Comparison of ENCODE assay signal across 10 mouse cellular contexts in the genomic region with DNA sequence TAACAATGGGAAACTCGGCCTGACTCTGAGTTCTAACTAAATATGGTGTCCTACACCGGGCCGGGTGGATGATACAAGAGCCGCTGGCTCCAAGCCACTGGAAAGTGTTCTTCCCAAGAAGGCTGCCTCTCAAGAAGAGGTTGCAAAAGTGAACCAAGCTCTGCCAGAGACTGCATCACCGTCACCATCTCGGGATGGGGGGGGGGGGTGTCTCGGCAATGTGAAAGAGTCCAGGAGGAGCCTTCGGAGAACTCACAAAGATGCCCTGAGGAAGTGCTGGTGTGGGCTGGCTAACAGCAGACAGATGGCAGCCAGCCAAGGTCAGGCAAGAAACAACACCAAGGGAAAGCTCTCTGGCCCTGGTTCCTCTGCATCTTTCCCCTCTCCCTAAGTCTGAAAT.
DNase-seq lines count a peak whose midpoint lies in the region; ATAC-seq and TF ChIP-seq lines count a peak whose summit lies in the region.
"Had no signal": no experiment of that assay in that cellular context is flagged by ENCODE, and none has a peak within 500 bp of the region (broad histone marks: within the 10 kb centered on the region; RNA-seq: fewer than 3 reads in every experiment).

No protein-coding gene starts in this region.

- 76% methylated on average over 8 of the region's 8 CpGs for WGBS in midbrain, embryonic 14.5 days
- WGBS in midbrain, embryonic 16.5 days, result 79% methylated on average over 8 of the region's 8 CpGs
- 47% methylated on average over 8 of the region's 8 CpGs for WGBS in stomach, postnatal 0 days

- no peak for TF ChIP-seq POLR2A in embryonic fibroblast, embryonic 13.5 days (IDR thresholded peaks at IDR 0.05; ENCODE audit: low read depth, low read length)

- no peaks in the 10 kb centered on the region for H3K36me3 ChIP-seq in midbrain, embryonic 14.5 days (ENCODE audit: control insufficient read depth, insufficient read depth, low read length)
- no peaks in the 10 kb centered on the region for H3K36me3 ChIP-seq in midbrain, embryonic 16.5 days (ENCODE audit: control insufficient read depth, insufficient read depth, low read length)
- no peaks in the 10 kb centered on the region for H3K36me3 ChIP-seq in stomach, postnatal 0 days (ENCODE audit: control insufficient read depth, insufficient read depth, low read length)
- H3K36me3 ChIP-seq: limb, embryonic 12.5 days; neural tube, embryonic 15.5 days had no signal

- no peaks in the 10 kb centered on the region for H3K27me3 ChIP-seq in midbrain, embryonic 14.5 days (ENCODE audit: control insufficient read depth, insufficient read depth, low read length)
- no peaks in the 10 kb centered on the region for H3K27me3 ChIP-seq in midbrain, embryonic 16.5 days (ENCODE audit: control insufficient read depth, insufficient read depth, low read depth, low read length)
- H3K27me3 ChIP-seq in stomach, postnatal 0 days (ENCODE audit: control insufficient read depth, insufficient read depth, low read length), result no peaks in the 10 kb centered on the region
- H3K27me3 ChIP-seq: limb, embryonic 12.5 days; neural tube, embryonic 15.5 days had no signal

- TF ChIP-seq CTCF in embryonic fibroblast, embryonic 13.5 days (IDR thresholded peaks at IDR 0.05; ENCODE audit: borderline replicate concordance, insufficient read depth, low read length), result no peak
- TF ChIP-seq CTCF in stomach, postnatal 0 days (IDR thresholded peaks at IDR 0.05; ENCODE audit: low read depth), result no peak

- H3K4me2 ChIP-seq in midbrain, embryonic 14.5 days (ENCODE audit: low read length), result no peak overlapping the region
- no peak overlapping the region for H3K4me2 ChIP-seq in midbrain, embryonic 16.5 days (ENCODE audit: low read length)
- H3K4me2 ChIP-seq in stomach, postnatal 0 days (replicated peaks; ENCODE audit: low read depth), result no peak overlapping the region; the same call in 1 of the 2 replicates
- H3K4me2 ChIP-seq: limb, embryonic 12.5 days; neural tube, embryonic 15.5 days had no signal

- H3K4me1 ChIP-seq in midbrain, embryonic 14.5 days (ENCODE audit: control insufficient read depth, insufficient read depth, low read length), result no peaks in the 10 kb centered on the region
- peaks cover 11% of the 10 kb centered on the region for H3K4me1 ChIP-seq in midbrain, embryonic 16.5 days (ENCODE audit: control insufficient read depth, insufficient read depth, low read length)
- H3K4me1 ChIP-seq in embryonic fibroblast, embryonic 13.5 days (ENCODE audit: control insufficient read depth, insufficient read depth, low read length), result peaks cover 30% of the 10 kb centered on the region
- H3K4me1 ChIP-seq in stomach, postnatal 0 days (replicated peaks; ENCODE audit: control insufficient read depth, insufficient read depth), result 0 out of 2 replicates have a peak, but pooled peaks cover 4% of the 10 kb centered on the region

- H3K4me3 ChIP-seq in midbrain, embryonic 14.5 days (replicated peaks; ENCODE audit: low read depth, low read length), result no peak overlapping the region
- no peak overlapping the region for H3K4me3 ChIP-seq in midbrain, embryonic 16.5 days (ENCODE audit: low read depth, low read length)
- no peak overlapping the region for H3K4me3 ChIP-seq in embryonic fibroblast, embryonic 13.5 days (ENCODE audit: insufficient read depth, low read length)
- no peak overlapping the region for H3K4me3 ChIP-seq in stomach, postnatal 0 days (ENCODE audit: low read depth, low read length)
- H3K4me3 ChIP-seq: erythroblast, embryonic 14.5 days; limb, embryonic 12.5 days; neural tube, embryonic 15.5 days had no signal

- ATAC-seq in midbrain, embryonic 14.5 days (ENCODE audit: low FRiP score, low TSS enrichment), result no peak
- no peak for ATAC-seq in midbrain, embryonic 16.5 days
- peak; percentile 60 for ATAC-seq in stomach, postnatal 0 days (ENCODE audit: low FRiP score, low TSS enrichment)

- H3K9ac ChIP-seq in midbrain, embryonic 14.5 days (replicated peaks; ENCODE audit: low read length), result no peak overlapping the region
- H3K9ac ChIP-seq in midbrain, embryonic 16.5 days (ENCODE audit: low read depth, low read length), result no peak overlapping the region
- H3K9ac ChIP-seq in stomach, postnatal 0 days (ENCODE audit: low read length), result no peak overlapping the region
- H3K9ac ChIP-seq: limb, embryonic 12.5 days; neural tube, embryonic 15.5 days had no signal

- no peak overlapping the region for H3K27ac ChIP-seq in midbrain, embryonic 14.5 days (replicated peaks; ENCODE audit: low read depth, low read length)
- no peak overlapping the region for H3K27ac ChIP-seq in midbrain, embryonic 16.5 days (ENCODE audit: low read length)
- peak overlapping the region; percentile 66 for H3K27ac ChIP-seq in embryonic fibroblast, embryonic 13.5 days (ENCODE audit: insufficient read depth, low read length)
- H3K27ac ChIP-seq in stomach, postnatal 0 days (replicated peaks), result peak overlapping the region; percentile 80
- H3K27ac ChIP-seq: limb, embryonic 12.5 days had no signal

- peak; percentile 32 for DNase-seq in midbrain, embryonic 14.5 days
- DNase-seq in heart, postnatal 25 days (ENCODE audit: low spot score), result peak; percentile 30
- DNase-seq in stomach, postnatal 0 days (ENCODE audit: low spot score), result peak; percentile 23
- DNase-seq in embryo, embryonic 9.5 days (ENCODE audit: extremely low spot score), result no peak
- DNase-seq in thymus, postnatal 0 days (ENCODE audit: low spot score), result no peak

- TF ChIP-seq EP300 in stomach, postnatal 0 days (optimal IDR thresholded peaks at IDR 0.05), result no peak

- intact Hi-C loops in heart, postnatal 25 days (cut with DNase I), result no loop called here

- H3K9me3 ChIP-seq in midbrain, embryonic 14.5 days (ENCODE audit: control insufficient read depth, low read length), result no peaks in the 10 kb centered on the region
- no peaks in the 10 kb centered on the region for H3K9me3 ChIP-seq in midbrain, embryonic 16.5 days (replicated peaks; ENCODE audit: control insufficient read depth, low read length, poor library complexity, severe bottlenecking)
- H3K9me3 ChIP-seq in stomach, postnatal 0 days (ENCODE audit: control insufficient read depth, low read length), result no peaks in the 10 kb centered on the region
- H3K9me3 ChIP-seq: limb, embryonic 12.5 days; neural tube, embryonic 15.5 days had no signal

Comparison
In these comparisons a context has a peak if more than half of its experiments do, and no peak if none do; other contexts are left out.
1. DNase-seq: peak in midbrain, embryonic 14.5 days (single experiment), heart, postnatal 25 days (single experiment) and stomach, postnatal 0 days (single experiment); none in embryo, embryonic 9.5 days (single experiment) and thymus, postnatal 0 days (single experiment).
2. H3K27ac ChIP-seq: peak in embryonic fibroblast, embryonic 13.5 days (single experiment) and stomach, postnatal 0 days (single experiment); none in midbrain, embryonic 14.5 days (single experiment) and midbrain, embryonic 16.5 days (single experiment).